Mouse (Mus musculus) kidney, adult 2 months (tissue): Measurements from ENCODE around the gene Fbp1.

Experiments used
- CTCF ChIP-seq: fragments of 200-500 bp; conservative IDR thresholded peaks from 2 replicates; pipeline ENCODE4 v1.5.1; 2011; ENCODE audit warnings: low read depth, mild to moderate bottlenecking, control low read depth, low read length, moderate library complexity, mixed read lengths; ENCODE audit not compliant: insufficient read depth, insufficient read length
- POLR2A ChIP-seq: fragments of 200-500 bp; IDR thresholded peaks from one replicate; pipeline ENCODE4 v1.6.1; 2011; ENCODE audit warnings: low read depth, low read length, control low read depth

- TF ChIP-seq POLR2A (no peak), CTCF (no peak)
These were observed 22.1 kb upstream of the Fbp1 start for GRCm38 (mm10) chr13:62910206-62910605.
